Mouse (Mus musculus) G1E (cell line): ENCODE data around the gene Stx8.

ENCODE experiments used
- POLR2AphosphoS5 ChIP-seq: IDR thresholded peaks from 2 replicates; pipeline ENCODE4 v1.6.1; 2012; ENCODE audit warnings: low read depth, low read length, inconsistent platforms; ENCODE audit not compliant: insufficient replicate concordance
- TAL1 ChIP-seq: conservative IDR thresholded peaks from 2 replicates; pipeline ENCODE4 v1.6.1; 2012; ENCODE audit warnings: low read depth, low read length, inconsistent platforms, mixed read lengths

GRCm38 (mm10) chr11:68118679-68119078 lies 152.7 kb downstream of the Stx8 start:
- TF ChIP-seq TAL1 (no peak), POLR2AphosphoS5 (no peak)
